Mouse (Mus musculus): ENCODE results near the gene Crip2. TPM values are rescaled to one million over a fixed set of nuclear protein-coding genes. Genes with fewer than 3 reads are reported as not detected.

Crip2 gene
- polyA plus RNA-seq, 1 experiment from 2014 or later: 245 TPM

Other genes starting within 250 kb of the Crip2 start
- gene Jag2, start 210.5 kb upstream of the Crip2 start, polyA plus RNA-seq (2016; fragmentation: Nextera tagmentation; extraction: Ambion mirVana): 9.4 and 10.3 TPM in 2 replicates
- 51.5 and 65.9 TPM in 2 replicates for gene Nudt14, start 198.1 kb upstream of the Crip2 start, polyA plus RNA-seq (2016; fragmentation: Nextera tagmentation; extraction: Ambion mirVana)
- 34.5 and 34.8 TPM in 2 replicates for gene Btbd6, start 163.8 kb upstream of the Crip2 start, polyA plus RNA-seq (2016; fragmentation: Nextera tagmentation; extraction: Ambion mirVana)
- 72.4 and 75.5 TPM in 2 replicates for gene Brf1, start 139.5 kb upstream of the Crip2 start, polyA plus RNA-seq (2016; fragmentation: Nextera tagmentation; extraction: Ambion mirVana)
- gene Pacs2, start 125.7 kb upstream of the Crip2 start, polyA plus RNA-seq (2016; fragmentation: Nextera tagmentation; extraction: Ambion mirVana): 29.2 and 29.4 TPM in 2 replicates
- not detected in 2 replicates for gene Tex22, start 65.7 kb upstream of the Crip2 start, polyA plus RNA-seq (2016; fragmentation: Nextera tagmentation; extraction: Ambion mirVana)
- 16.9 and 18.9 TPM in 2 replicates for gene Mta1, start 42.0 kb upstream of the Crip2 start, polyA plus RNA-seq (2016; fragmentation: Nextera tagmentation; extraction: Ambion mirVana)
- gene Crip1, start 6.1 kb downstream of the Crip2 start, polyA plus RNA-seq (2016; fragmentation: Nextera tagmentation; extraction: Ambion mirVana): 84.5 and 90.8 TPM in 2 replicates
- 34.1 and 38.5 TPM in 2 replicates for gene Tedc1, start 16.2 kb downstream of the Crip2 start, polyA plus RNA-seq (2016; fragmentation: Nextera tagmentation; extraction: Ambion mirVana)
- 22.9 and 23.2 TPM in 2 replicates for gene Tmem121, start 45.7 kb downstream of the Crip2 start, polyA plus RNA-seq (2016; fragmentation: Nextera tagmentation; extraction: Ambion mirVana)

Data from hindbrain, embryonic 12.5 days (tissue).